Mouse (Mus musculus): ENCODE measurements around the gene Pitpnm3. TPM values are rescaled to one million over a fixed set of nuclear protein-coding genes. Genes with fewer than 3 reads are reported as not detected.

Pitpnm3 gene
- polyA plus RNA-seq, 1 experiment from 2014 or later, result 0.60 TPM

- peaks cover 60% of the 10 kb centered on the region for H3K4me1 ChIP-seq
- WGBS, result 11% methylated on average over 6 of the region's 6 CpGs
Observed at GRCm38 (mm10) chr11:72041290-72041767, 94.2 kb downstream of the Pitpnm3 start.

GRCm38 (mm10) chr11:72039599-72040386 lies 95.8 kb downstream of the Pitpnm3 start:
- 25% methylated on average over 16 of the region's 16 CpGs for WGBS
- Histone ChIP-seq H3K9me3 (no peaks in the 10 kb centered on the region), H3K27ac (no peak overlapping the region), H3K4me2 (replicated peaks) (peak overlapping the region; percentile 35), H3K4me3 (no peak overlapping the region), H3K4me1 (peaks cover 56% of the 10 kb centered on the region), H3K9ac (no peak overlapping the region), H3K27me3 (replicated peaks) (no peaks in the 10 kb centered on the region), H3K36me3 (peaks cover 3% of the 10 kb centered on the region; the same call in 1 of the 2 replicates)
- no peak for ATAC-seq (ENCODE audit: low FRiP score, low read depth)

More at GRCm38 (mm10) chr11:72041290-72041767, 94.2 kb downstream of the Pitpnm3 start:
- peak overlapping the region; percentile 37; the same call in 1 of the 2 replicates for H3K27ac ChIP-seq
- ATAC-seq (ENCODE audit: low FRiP score, low read depth), result no peak
- peak overlapping the region; percentile 64 for H3K4me3 ChIP-seq
- peak overlapping the region; percentile 69; the same call in 1 of the 2 replicates for H3K9ac ChIP-seq
- peaks cover 16% of the 10 kb centered on the region for H3K36me3 ChIP-seq
- no peaks in the 10 kb centered on the region for H3K27me3 ChIP-seq (replicated peaks)
- H3K4me2 ChIP-seq (replicated peaks), result peak overlapping the region; percentile 84
- H3K9me3 ChIP-seq, result no peaks in the 10 kb centered on the region

- H3K4me1 ChIP-seq, result peaks cover 40% of the 10 kb centered on the region
- H3K4me3 ChIP-seq, result no peak overlapping the region
- H3K9ac ChIP-seq, result no peak overlapping the region
- no peaks in the 10 kb centered on the region for H3K27me3 ChIP-seq (replicated peaks)
- 2% methylated on average over 4 of the region's 4 CpGs for WGBS
- H3K4me2 ChIP-seq (replicated peaks), result no peak overlapping the region
- H3K9me3 ChIP-seq, result no peaks in the 10 kb centered on the region
- no peaks in the 10 kb centered on the region for H3K36me3 ChIP-seq
- ATAC-seq (ENCODE audit: low FRiP score, low read depth), result no peak
- no peak overlapping the region for H3K27ac ChIP-seq
Observed at GRCm38 (mm10) chr11:72037996-72038395, 97.6 kb downstream of the Pitpnm3 start.

- Histone ChIP-seq H3K27me3 (replicated peaks) (no peaks in the 10 kb centered on the region), H3K9ac (no peak within 1 kb of the TSS), H3K4me1 (peaks cover 34% of the 10 kb centered on the region), H3K9me3 (no peaks in the 10 kb centered on the region), H3K36me3 (no peaks in the 10 kb centered on the region), H3K27ac (no peak within 1 kb of the TSS), H3K4me3 (no peak within 1 kb of the TSS), H3K4me2 (replicated peaks) (no peak within 1 kb of the TSS)
- ATAC-seq (ENCODE audit: low FRiP score, low read depth), result no peak
- WGBS, result 78% methylated on average over 4 of the region's 4 CpGs
Observed at GRCm38 (mm10) chr11:72037409-72037808, 98.2 kb downstream of the Pitpnm3 start, which contains the start of gene Aipl1. TSS of gene Aipl1 (minus strand) at chr11:72037509.

GRCm38 (mm10) chr11:72032589-72032988 lies 103.0 kb downstream of the Pitpnm3 start:
- H3K4me1 ChIP-seq, result no peaks in the 10 kb centered on the region; the same call in 1 of the 2 replicates
- H3K4me2 ChIP-seq (replicated peaks), result no peak overlapping the region
- no peak overlapping the region for H3K9ac ChIP-seq
- peaks cover 11% of the 10 kb centered on the region for H3K27me3 ChIP-seq (replicated peaks)
- no peak for ATAC-seq (ENCODE audit: low FRiP score, low read depth)
- no peak overlapping the region for H3K27ac ChIP-seq
- H3K4me3 ChIP-seq, result no peak overlapping the region
- no peaks in the 10 kb centered on the region for H3K9me3 ChIP-seq
- 90% methylated on average over 3 of the region's 3 CpGs for WGBS
- no peaks in the 10 kb centered on the region for H3K36me3 ChIP-seq

- H3K27me3 ChIP-seq (replicated peaks), result peaks cover 11% of the 10 kb centered on the region
- H3K27ac ChIP-seq, result no peak overlapping the region
- no peak for ATAC-seq (ENCODE audit: low FRiP score, low read depth)
- H3K36me3 ChIP-seq, result no peaks in the 10 kb centered on the region
- H3K4me3 ChIP-seq, result no peak overlapping the region
- H3K9ac ChIP-seq, result no peak overlapping the region
- 78% methylated on average over 4 of the region's 4 CpGs for WGBS
- no peaks in the 10 kb centered on the region for H3K4me1 ChIP-seq
- no peak overlapping the region for H3K4me2 ChIP-seq (replicated peaks)
- H3K9me3 ChIP-seq, result no peaks in the 10 kb centered on the region
Observed at GRCm38 (mm10) chr11:72032091-72032490, 103.5 kb downstream of the Pitpnm3 start.

- Histone ChIP-seq H3K27ac (no peak overlapping the region), H3K4me1 (no peaks in the 10 kb centered on the region), H3K27me3 (replicated peaks) (peaks cover 11% of the 10 kb centered on the region), H3K9me3 (no peaks in the 10 kb centered on the region), H3K9ac (no peak overlapping the region), H3K36me3 (no peaks in the 10 kb centered on the region), H3K4me3 (no peak overlapping the region), H3K4me2 (replicated peaks) (no peak overlapping the region)
- ATAC-seq (ENCODE audit: low FRiP score, low read depth), result no peak
- 91% methylated on average over 7 of the region's 7 CpGs for WGBS
Observed at GRCm38 (mm10) chr11:72031353-72031752, 104.2 kb downstream of the Pitpnm3 start.

GRCm38 (mm10) chr11:72029143-72029542 lies 106.4 kb downstream of the Pitpnm3 start:
- Histone ChIP-seq H3K9me3 (no peaks in the 10 kb centered on the region), H3K4me3 (no peak overlapping the region), H3K4me2 (replicated peaks) (no peak overlapping the region; the same call in 1 of the 2 replicates), H3K9ac (no peak overlapping the region), H3K27me3 (replicated peaks) (peaks cover 11% of the 10 kb centered on the region), H3K36me3 (no peaks in the 10 kb centered on the region), H3K27ac (no peak overlapping the region), H3K4me1 (no peaks in the 10 kb centered on the region)
- 24% methylated on average over 23 of the region's 23 CpGs for WGBS
- no peak; the same call in 1 of the 2 replicates for ATAC-seq (ENCODE audit: low FRiP score, low read depth)

- no peak overlapping the region for H3K4me2 ChIP-seq (replicated peaks)
- H3K9me3 ChIP-seq, result no peaks in the 10 kb centered on the region
- no peak overlapping the region for H3K9ac ChIP-seq
- H3K27ac ChIP-seq, result no peak overlapping the region
- 0 out of 2 replicates have a peak, but pooled peaks cover 7% of the 10 kb centered on the region for H3K4me1 ChIP-seq
- no peak overlapping the region for H3K4me3 ChIP-seq
- no peaks in the 10 kb centered on the region for H3K36me3 ChIP-seq
- H3K27me3 ChIP-seq (replicated peaks), result peaks cover 11% of the 10 kb centered on the region
- WGBS, result 83% methylated on average over 9 of the region's 9 CpGs
- no peak for ATAC-seq (ENCODE audit: low FRiP score, low read depth)
Observed at GRCm38 (mm10) chr11:72027836-72028235, 107.7 kb downstream of the Pitpnm3 start.

- H3K36me3 ChIP-seq, result no peaks in the 10 kb centered on the region
- H3K4me2 ChIP-seq (replicated peaks), result no peak overlapping the region
- no peaks in the 10 kb centered on the region for H3K9me3 ChIP-seq
- WGBS, result 89% methylated on average over 9 of the region's 9 CpGs
- ATAC-seq (ENCODE audit: low FRiP score, low read depth), result no peak
- no peak overlapping the region for H3K27ac ChIP-seq
- peaks cover 11% of the 10 kb centered on the region for H3K27me3 ChIP-seq (replicated peaks)
- 0 out of 2 replicates have a peak, but pooled peaks cover 7% of the 10 kb centered on the region for H3K4me1 ChIP-seq
- no peak overlapping the region for H3K4me3 ChIP-seq
- no peak overlapping the region for H3K9ac ChIP-seq
Observed at GRCm38 (mm10) chr11:72026516-72026915, 109.1 kb downstream of the Pitpnm3 start.

GRCm38 (mm10) chr11:72025843-72026242 lies 109.7 kb downstream of the Pitpnm3 start:
- H3K9ac ChIP-seq, result no peak overlapping the region

GRCm38 (mm10) chr11:72024193-72024781 lies 111.3 kb downstream of the Pitpnm3 start:
- H3K27ac ChIP-seq, result no peak overlapping the region
- H3K4me3 ChIP-seq, result no peak overlapping the region
- no peak overlapping the region for H3K9ac ChIP-seq
- H3K36me3 ChIP-seq, result no peaks in the 10 kb centered on the region
- no peak overlapping the region for H3K4me2 ChIP-seq (replicated peaks)
- H3K27me3 ChIP-seq (replicated peaks), result peaks cover 5% of the 10 kb centered on the region
- WGBS, result 29% methylated on average over 5 of the region's 5 CpGs
- no peak for ATAC-seq (ENCODE audit: low FRiP score, low read depth)
- 0 out of 2 replicates have a peak, but pooled peaks cover 7% of the 10 kb centered on the region for H3K4me1 ChIP-seq
- H3K9me3 ChIP-seq, result no peaks in the 10 kb centered on the region

More at GRCm38 (mm10) chr11:72025843-72026242, 109.7 kb downstream of the Pitpnm3 start:
- Histone ChIP-seq H3K27me3 (replicated peaks) (peaks cover 11% of the 10 kb centered on the region), H3K27ac (no peak overlapping the region), H3K4me1 (0 out of 2 replicates have a peak, but pooled peaks cover 7% of the 10 kb centered on the region), H3K4me3 (no peak overlapping the region), H3K36me3 (no peaks in the 10 kb centered on the region), H3K4me2 (replicated peaks) (no peak overlapping the region), H3K9me3 (no peaks in the 10 kb centered on the region)
- ATAC-seq (ENCODE audit: low FRiP score, low read depth), result no peak
- 41% methylated on average over 5 of the region's 5 CpGs for WGBS

Measured in neural tube, embryonic 12.5 days (tissue).